Mouse (Mus musculus): ENCODE results near the gene Prox1. TPM values are rescaled to one million over a fixed set of nuclear protein-coding genes. Genes with fewer than 3 reads are reported as not detected.

Prox1 gene
- 0.66 and 0.86 TPM in 2 replicates for polyA plus RNA-seq (2012; rRNA removed)

- DNase-seq (ENCODE audit: low read depth) = no peak
Observed at GRCm38 (mm10) chr1:190169911-190170818, at the start of gene Prox1. Gene Prox1, minus strand, starts transcription at chr1:190170714.

DNA sequence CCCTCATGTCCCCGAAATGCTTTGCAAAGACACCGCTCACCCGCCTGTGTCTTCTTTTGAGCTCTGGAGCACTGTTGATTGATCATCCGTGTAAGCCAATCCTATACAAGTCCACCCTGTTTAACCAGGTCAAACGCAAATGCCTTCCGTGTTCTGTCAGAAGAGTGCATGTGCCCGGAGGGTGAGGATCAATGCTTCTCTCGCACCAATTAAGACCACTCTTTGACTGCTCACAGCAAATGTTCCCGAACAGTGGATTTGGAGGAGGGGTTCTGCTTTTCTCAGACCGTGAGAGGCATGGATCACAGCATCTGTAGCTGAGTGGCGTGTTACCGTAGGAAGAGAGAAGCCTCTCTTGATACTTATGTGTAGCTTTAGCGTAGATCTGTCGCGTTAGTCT lies 46.1 kb upstream of the Prox1 start:
- DNase-seq (ENCODE audit: low read depth) = no peak

GRCm38 (mm10) chr1:190214626-190215025 lies 44.1 kb upstream of the Prox1 start:
- peak; percentile 2 for DNase-seq (ENCODE audit: low read depth)

- DNase-seq (ENCODE audit: low read depth) = no peak
Observed at GRCm38 (mm10) chr1:190213175-190213574, 42.7 kb upstream of the Prox1 start.

- no peak for DNase-seq (ENCODE audit: low read depth)
Observed at GRCm38 (mm10) chr1:190207246-190207645, 36.7 kb upstream of the Prox1 start.

GRCm38 (mm10) chr1:190205691-190206090 lies 35.2 kb upstream of the Prox1 start:
- DNase-seq (ENCODE audit: low read depth) = no peak

DNA sequence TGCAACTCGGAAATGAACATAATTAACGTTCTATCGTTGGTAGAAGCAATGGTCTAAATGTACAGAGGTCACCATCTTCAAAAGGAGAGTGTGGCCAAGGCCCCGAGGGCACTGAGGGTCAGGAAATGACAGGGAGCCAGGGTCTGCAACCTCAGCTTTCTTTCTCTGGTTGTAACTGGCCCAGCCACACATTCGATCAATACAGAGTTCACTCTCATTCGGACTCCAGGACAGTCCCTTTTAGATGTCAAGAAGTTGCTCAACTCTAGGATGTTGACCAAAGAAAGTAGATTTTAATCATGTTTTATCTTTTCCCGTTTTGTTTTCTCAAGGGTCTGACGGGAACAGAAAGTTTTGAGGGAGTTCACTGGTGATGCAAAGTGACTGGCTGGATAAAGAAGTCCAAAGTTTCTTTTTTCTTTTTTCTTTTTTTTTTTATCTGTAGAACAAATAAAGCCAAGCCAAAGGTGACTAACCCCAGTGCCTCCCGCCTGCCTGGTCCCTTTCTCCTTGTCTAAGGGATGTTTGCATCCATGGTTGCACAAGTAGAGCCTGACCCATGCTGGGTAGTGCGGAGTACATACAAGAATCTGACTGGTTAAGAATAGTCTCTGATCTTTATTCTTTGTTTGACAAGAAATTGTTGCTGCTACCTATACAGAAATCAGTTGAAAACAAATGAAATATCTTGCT lies 34.0 kb upstream of the Prox1 start:
- DNase-seq (ENCODE audit: low read depth) = no peak

- no peak for DNase-seq (ENCODE audit: low read depth)
Observed at GRCm38 (mm10) chr1:190201696-190202095, 31.2 kb upstream of the Prox1 start.

GRCm38 (mm10) chr1:190200996-190201395 lies 30.5 kb upstream of the Prox1 start:
- no peak for DNase-seq (ENCODE audit: low read depth)

- DNase-seq (ENCODE audit: low read depth) = no peak
Observed at GRCm38 (mm10) chr1:190198247-190198646, 27.7 kb upstream of the Prox1 start.

DNA sequence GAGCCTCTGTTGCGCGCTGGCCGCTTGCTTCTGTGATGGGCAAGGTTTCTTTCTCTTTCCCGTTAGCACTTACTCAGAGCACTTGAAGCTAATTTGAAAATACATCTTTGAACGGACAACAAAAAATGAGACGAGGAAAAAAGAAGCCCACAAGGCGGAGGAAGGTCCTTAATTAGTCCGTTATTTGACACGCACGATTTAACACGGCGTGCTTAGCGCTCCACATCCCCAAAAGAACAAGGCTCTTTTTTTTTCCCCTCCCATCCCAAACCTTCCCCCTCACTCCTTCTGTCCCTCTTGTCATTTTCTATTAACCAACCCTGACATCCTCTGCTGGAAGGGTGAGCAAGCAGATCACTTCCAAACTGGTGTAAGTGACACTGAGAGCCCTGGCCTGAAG lies 21.5 kb upstream of the Prox1 start:
- DNase-seq (ENCODE audit: low read depth) = no peak

- DNase-seq (ENCODE audit: low read depth) = no peak
Observed at GRCm38 (mm10) chr1:190190231-190190965, 19.9 kb upstream of the Prox1 start.

- no peak for DNase-seq (ENCODE audit: low read depth)
Observed at GRCm38 (mm10) chr1:190189125-190189524, 18.6 kb upstream of the Prox1 start.

GRCm38 (mm10) chr1:190186336-190186735 lies 15.8 kb upstream of the Prox1 start:
- no peak for DNase-seq (ENCODE audit: low read depth)

- DNase-seq (ENCODE audit: low read depth) = no peak
Observed at GRCm38 (mm10) chr1:190185284-190185683, 14.8 kb upstream of the Prox1 start.

- no peak for DNase-seq (ENCODE audit: low read depth)
Observed at GRCm38 (mm10) chr1:190183574-190183973, 13.1 kb upstream of the Prox1 start.

DNA sequence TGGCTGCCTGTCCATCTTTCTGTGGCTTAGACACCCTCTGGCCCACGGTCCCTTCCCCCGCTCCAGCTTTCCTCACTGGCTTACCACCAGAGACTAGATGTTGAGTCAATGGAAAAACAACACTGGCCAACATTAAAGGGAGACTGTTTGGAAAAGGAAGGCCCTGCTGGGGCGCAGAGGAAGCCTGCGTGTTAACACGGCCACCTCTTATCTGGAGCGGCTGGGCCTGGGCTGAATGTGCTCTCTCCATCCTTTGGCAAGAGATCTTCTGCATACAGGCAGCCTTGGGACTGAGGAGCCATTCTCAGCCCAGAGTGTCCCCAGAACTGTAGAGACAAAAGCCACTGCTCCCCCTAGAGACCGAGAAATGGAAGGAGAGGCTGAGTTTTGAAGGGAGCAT lies 11.3 kb upstream of the Prox1 start:
- no peak for DNase-seq (ENCODE audit: low read depth)

- DNase-seq (ENCODE audit: low read depth) = no peak
Observed at GRCm38 (mm10) chr1:190180861-190181260, 10.3 kb upstream of the Prox1 start.

DNA sequence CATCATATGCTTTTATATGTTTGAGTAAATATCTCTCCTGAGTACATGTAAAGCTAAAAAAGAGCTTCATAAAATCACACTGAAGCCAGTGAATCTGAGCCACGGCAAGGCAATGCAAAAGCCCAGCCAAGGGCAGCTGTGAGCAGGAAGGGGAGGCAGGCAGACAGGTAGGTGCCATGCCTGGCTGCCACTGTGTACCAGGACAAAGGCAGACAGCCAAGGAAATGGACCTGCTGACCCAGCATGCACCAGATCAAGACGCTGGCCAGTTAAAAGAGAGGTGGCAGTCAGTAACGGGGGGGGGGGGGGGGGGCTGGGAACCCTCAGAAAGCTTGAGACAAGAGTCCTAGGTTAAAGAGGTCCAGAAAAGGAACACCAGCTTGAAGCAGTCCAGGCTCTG lies 6.4 kb upstream of the Prox1 start:
- DNase-seq (ENCODE audit: low read depth) = no peak

DNA sequence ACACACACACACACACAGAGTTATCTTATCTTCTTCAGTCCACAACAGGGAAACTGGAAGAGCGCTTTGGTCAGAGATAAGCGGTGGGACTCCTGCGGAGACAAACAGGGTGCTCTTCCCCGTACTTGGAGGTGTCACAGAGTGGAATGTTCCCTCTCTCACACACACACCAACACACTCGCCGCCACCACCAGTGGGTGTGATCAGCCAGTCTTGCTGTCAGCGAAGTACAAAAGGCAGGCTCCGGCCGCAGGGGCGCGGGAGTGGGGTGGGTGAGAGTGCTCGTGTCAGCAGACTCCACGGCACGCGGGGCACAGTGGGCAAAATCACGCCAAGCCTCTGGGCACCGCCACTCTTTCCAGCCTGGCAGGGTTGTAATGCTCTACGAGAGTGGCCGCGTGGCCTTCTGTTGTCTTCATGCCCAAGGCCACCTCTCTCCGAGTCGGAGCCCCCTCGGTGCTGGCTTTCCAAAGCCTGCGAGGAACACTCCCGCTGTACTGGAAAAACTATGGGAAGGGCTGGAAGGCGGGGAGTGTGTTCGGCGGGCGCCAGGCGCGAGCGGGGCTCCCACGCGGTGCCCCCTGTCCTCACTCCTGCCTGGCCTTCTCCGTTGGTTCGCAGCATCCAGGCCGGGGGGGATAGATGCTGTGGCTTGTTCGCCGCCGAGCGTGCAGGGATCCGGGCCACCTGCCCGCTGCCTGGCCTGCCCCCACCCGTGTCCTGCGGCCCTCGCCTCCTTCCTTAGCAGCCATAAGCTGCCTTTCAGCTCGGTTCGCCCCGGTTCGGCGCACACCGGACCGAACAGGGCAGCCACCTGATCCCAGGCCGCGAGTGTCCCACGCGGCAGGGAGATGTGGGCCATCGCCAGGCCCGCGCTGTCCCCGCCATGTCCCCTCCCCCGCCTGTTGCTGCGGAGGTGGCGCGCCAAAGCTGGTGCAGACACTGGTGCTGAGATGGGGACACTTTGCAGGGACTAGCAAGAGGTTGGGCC lies 4.5 kb upstream of the Prox1 start:
- DNase-seq (ENCODE audit: low read depth) = no peak

GRCm38 (mm10) chr1:190174231-190174630 lies 3.7 kb upstream of the Prox1 start:
- DNase-seq (ENCODE audit: low read depth) = no peak

All from gonadal fat pad, adult 2 months (tissue).